In the genomic region with DNA sequence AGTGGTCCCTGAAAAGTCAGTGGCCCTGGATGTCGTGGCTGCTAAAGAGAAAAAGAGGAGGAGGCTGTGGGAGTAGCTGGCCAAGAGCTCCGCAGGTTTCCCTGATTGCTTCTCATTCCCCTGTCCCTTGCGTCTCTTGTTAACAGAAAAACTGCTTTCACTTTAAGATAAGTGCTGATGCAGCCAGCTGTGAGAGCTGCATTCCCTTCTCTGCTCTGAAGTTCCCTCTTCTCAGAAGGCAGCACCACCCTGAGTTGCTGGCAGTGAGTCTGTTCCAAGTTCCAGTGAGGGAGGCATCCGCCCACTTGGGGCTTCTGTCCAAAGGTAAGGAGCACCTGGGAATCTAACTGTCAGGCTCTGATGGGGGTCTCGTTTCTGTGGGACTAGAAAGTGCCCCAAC, we compare ENCODE assay signal across 7 mouse cellular contexts.
DNase-seq lines count a peak whose midpoint lies in the region; ATAC-seq and TF ChIP-seq lines count a peak whose summit lies in the region.
"Not testable (repeated sequence)": the region's sequence is repeated elsewhere in the genome, so short reads cannot be mapped to it uniquely, and the experiment has no call there.

No protein-coding gene starts in this region.

- ATAC-seq in heart, embryonic 12.5 days (ENCODE audit: insufficient number of reproducible peaks, low FRiP score); liver, embryonic 12.5 days: not testable (repeated sequence)

- H3K36me3 ChIP-seq in heart, embryonic 12.5 days; kidney, adult 2 months (ENCODE audit: control insufficient read depth, insufficient read depth, low read length); liver, embryonic 12.5 days: not testable (repeated sequence)

- H3K9me3 ChIP-seq in heart, embryonic 12.5 days (replicated peaks); liver, embryonic 12.5 days (replicated peaks): not testable (repeated sequence)

- not testable (repeated sequence) for H3K9ac ChIP-seq in heart, embryonic 12.5 days; liver, embryonic 12.5 days

- not testable (repeated sequence) for H3K4me1 ChIP-seq in heart, embryonic 12.5 days (replicated peaks); kidney, adult 2 months (ENCODE audit: control insufficient read depth, insufficient read depth, low read length); liver, embryonic 12.5 days

- H3K27ac ChIP-seq in heart, embryonic 12.5 days (ENCODE audit: poor library complexity, severe bottlenecking); kidney, adult 2 months (ENCODE audit: insufficient read depth, low read depth, low read length); liver, embryonic 12.5 days: not testable (repeated sequence)

- TF ChIP-seq CTCF in kidney, adult 2 months (conservative IDR thresholded peaks at IDR 0.05; ENCODE audit: insufficient read depth, insufficient read length, low read depth, low read length): not testable (repeated sequence)

- WGBS in heart, embryonic 12.5 days: 33% methylated on average over 5 of the region's 5 CpGs
- WGBS in kidney, adult 2 months: 35% methylated on average over 5 of the region's 5 CpGs
- 23% methylated on average over 5 of the region's 5 CpGs for WGBS in liver, embryonic 12.5 days (ENCODE audit: insufficient replicate concordance)

- DNase-seq in brain, adult 2 months (ENCODE audit: low read depth, low spot score): peak; percentile 5
- DNase-seq in heart, adult 11 months: peak; percentile 92
- DNase-seq in kidney, adult 2 months: peak; percentile 43
- peak; percentile 6 for DNase-seq in ovary, postnatal 36 days (ENCODE audit: low spot score)
- peak; percentile 24 for DNase-seq in thymus, postnatal 0 days (ENCODE audit: low spot score)

- not testable (repeated sequence) for TF ChIP-seq POLR2A in kidney, adult 2 months (IDR thresholded peaks at IDR 0.05; ENCODE audit: low read depth, low read length)

- H3K27me3 ChIP-seq in heart, embryonic 12.5 days (replicated peaks); kidney, adult 2 months (replicated peaks; ENCODE audit: control insufficient read depth, insufficient read depth, low read length); liver, embryonic 12.5 days (replicated peaks): not testable (repeated sequence)

- H3K4me3 ChIP-seq in heart, embryonic 12.5 days; kidney, adult 2 months (ENCODE audit: insufficient read depth, low read depth, low read length); liver, embryonic 12.5 days: not testable (repeated sequence)

- peak overlapping the region; percentile 38 for H3K4me2 ChIP-seq in heart, embryonic 12.5 days
- 0 out of 2 replicates have a peak overlapping the region, but pooled peaks have one; percentile 10 for H3K4me2 ChIP-seq in liver, embryonic 12.5 days

Comparison
In these comparisons a context has a peak if more than half of its experiments do, and no peak if none do; other contexts are left out.
1. DNase-seq: peak in every context shown above with its lines; median percentile 92 in heart, adult 11 months; 43 in kidney, adult 2 months; 24 in thymus, postnatal 0 days; 6 in ovary, postnatal 36 days; 5 in brain, adult 2 months.